Mouse (Mus musculus) embryonic facial prominence, embryonic 13.5 days (tissue): ENCODE data around the gene Dab1. TPM values are rescaled to one million over a fixed set of nuclear protein-coding genes. Genes with fewer than 3 reads are reported as not detected.

Experiments
- ATAC-seq: fragments of 200-750 bp; cut with Nextera tagmentation; 2 replicates; pipeline ENCODE4 v1.8.0; 2017; ENCODE audit warnings: low read depth; ENCODE audit not compliant: insufficient number of reproducible peaks, insufficient read depth, low FRiP score, low TSS enrichment
- H3K27ac ChIP-seq: fragments of 300-500 bp; sonication (generic); 2 replicates; pipeline ENCODE4 v1.5.1; 2015; ENCODE audit warnings: moderate library complexity, mild to moderate bottlenecking, inconsistent platforms
- H3K27me3 ChIP-seq: fragments of 300-500 bp; sonication (generic); 2 replicates; pipeline ENCODE4 v1.6.1; 2015; ENCODE audit warnings: mild to moderate bottlenecking, inconsistent platforms
- H3K36me3 ChIP-seq: fragments of 300-500 bp; sonication (generic); 2 replicates; pipeline ENCODE4 v1.6.1; 2015; ENCODE audit warnings: mild to moderate bottlenecking, inconsistent platforms
- H3K4me1 ChIP-seq: fragments of 300-500 bp; sonication (generic); 2 replicates; pipeline ENCODE4 v1.6.1; 2015; ENCODE audit warnings: inconsistent platforms
- H3K4me2 ChIP-seq: fragments of 300-500 bp; sonication (generic); 2 replicates; pipeline ENCODE4 v1.6.1; 2015; ENCODE audit warnings: moderate library complexity, mild to moderate bottlenecking, inconsistent platforms
- H3K4me3 ChIP-seq: fragments of 300-500 bp; sonication (generic); 2 replicates; pipeline ENCODE4 v1.5.1; 2015; ENCODE audit warnings: mild to moderate bottlenecking, inconsistent platforms
- H3K9ac ChIP-seq: fragments of 300-500 bp; sonication (generic); 2 replicates; pipeline ENCODE4 v1.6.1; 2015; ENCODE audit warnings: mild to moderate bottlenecking, inconsistent platforms
- H3K9me3 ChIP-seq: fragments of 300-500 bp; sonication (generic); 2 replicates; pipeline ENCODE4 v1.6.1; 2016; ENCODE audit warnings: inconsistent platforms
- WGBS: fragments of 180-500 bp; shearing (Covaris S2); methylation state at CpG from one replicate; pipeline ENCODE4 v1.1.7; 2015; ENCODE audit warnings: mixed read lengths; 5-methylcytosine and 5-hydroxymethylcytosine counted together
- polyA plus RNA-seq: library from polyadenylated mRNA; unstranded; fragments of >200 nt; fragmentation: Nextera tagmentation; extraction: Ambion mirVana; gene quantifications from 2 replicates; pipeline ENCODE4 v1.2.1, GENCODE M21; 2015

Gene Dab1
- polyA plus RNA-seq, 1 experiment from 2014 or later, result 17.3 TPM

DNA sequence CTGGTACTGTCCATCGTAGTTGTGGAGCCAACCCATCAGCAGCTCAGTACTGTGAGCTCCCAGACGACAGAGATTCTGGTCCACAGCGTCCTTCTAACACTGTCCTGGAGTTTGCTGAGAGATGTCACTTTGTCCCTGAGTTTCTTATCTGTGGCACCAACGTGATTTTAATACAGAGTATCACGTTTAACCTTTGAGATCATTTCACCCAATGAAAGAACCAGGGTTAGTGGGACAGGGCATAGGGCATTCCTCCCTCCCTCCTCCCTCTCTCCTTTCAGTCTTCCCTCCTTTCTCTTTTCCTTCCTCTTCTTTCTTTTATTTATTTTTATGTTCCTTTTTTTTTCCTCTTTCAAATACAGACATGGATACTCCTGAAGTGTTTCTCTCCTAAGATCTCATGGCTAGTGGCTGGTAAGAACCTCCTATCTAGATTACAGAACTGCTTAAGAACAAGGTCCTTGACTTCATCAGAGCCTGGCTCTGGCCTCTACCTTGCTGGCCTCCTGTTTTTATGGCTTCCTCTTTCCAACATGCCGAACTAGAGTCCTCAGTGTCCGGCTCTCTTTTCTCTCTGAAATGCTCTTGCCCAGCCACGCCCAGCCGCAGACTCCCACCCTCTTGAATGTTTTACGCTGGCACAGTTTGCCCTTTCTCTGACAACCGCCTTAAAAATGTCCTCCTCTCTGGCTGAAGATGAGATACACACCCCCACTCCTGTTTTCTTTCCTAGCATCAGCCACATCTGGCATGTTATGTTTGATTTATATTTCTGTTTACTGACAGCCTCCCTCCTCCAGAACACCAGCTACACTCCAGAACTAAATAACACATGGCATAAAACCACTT, 844.0 kb downstream of the Dab1 start:
- peaks cover 2% of the 10 kb centered on the region; the same call in 1 of the 2 replicates for H3K27me3 ChIP-seq
- H3K9ac ChIP-seq, result no peak overlapping the region
- no peak for ATAC-seq
- no peaks in the 10 kb centered on the region for H3K36me3 ChIP-seq
- H3K9me3 ChIP-seq, result no peaks in the 10 kb centered on the region
- H3K4me1 ChIP-seq, result peaks cover 15% of the 10 kb centered on the region
- WGBS, result 69% methylated on average over 11 of the region's 11 CpGs
- no peak overlapping the region for H3K27ac ChIP-seq
- H3K4me2 ChIP-seq, result no peak overlapping the region
- no peak overlapping the region for H3K4me3 ChIP-seq

DNA sequence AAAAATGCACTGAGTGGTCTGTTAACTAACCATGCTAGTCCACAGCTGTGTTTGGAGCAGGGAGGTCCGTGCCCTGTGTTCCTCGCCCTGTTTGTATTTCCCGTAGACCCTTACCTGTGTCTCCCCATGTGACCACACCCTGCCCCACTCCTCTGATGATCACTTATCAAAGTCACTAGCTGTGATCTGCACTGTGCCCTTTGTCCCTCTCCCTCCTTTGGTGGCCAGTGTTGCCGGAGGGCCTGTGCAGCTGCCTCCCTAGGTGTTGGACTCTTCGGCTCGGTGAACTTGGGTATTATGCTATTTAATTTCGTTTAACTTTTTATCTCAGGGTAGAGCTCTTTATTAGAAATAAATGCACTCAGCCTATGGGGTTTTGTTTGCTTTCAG, 844.6 kb downstream of the Dab1 start:
- Histone ChIP-seq H3K9ac (no peak overlapping the region), H3K27me3 (peaks cover 5% of the 10 kb centered on the region), H3K9me3 (no peaks in the 10 kb centered on the region), H3K4me3 (no peak overlapping the region), H3K27ac (no peak overlapping the region), H3K4me2 (no peak overlapping the region), H3K4me1 (peaks cover 15% of the 10 kb centered on the region), H3K36me3 (no peaks in the 10 kb centered on the region)
- 64% methylated on average over 7 of the region's 7 CpGs for WGBS
- ATAC-seq, result no peak

DNA sequence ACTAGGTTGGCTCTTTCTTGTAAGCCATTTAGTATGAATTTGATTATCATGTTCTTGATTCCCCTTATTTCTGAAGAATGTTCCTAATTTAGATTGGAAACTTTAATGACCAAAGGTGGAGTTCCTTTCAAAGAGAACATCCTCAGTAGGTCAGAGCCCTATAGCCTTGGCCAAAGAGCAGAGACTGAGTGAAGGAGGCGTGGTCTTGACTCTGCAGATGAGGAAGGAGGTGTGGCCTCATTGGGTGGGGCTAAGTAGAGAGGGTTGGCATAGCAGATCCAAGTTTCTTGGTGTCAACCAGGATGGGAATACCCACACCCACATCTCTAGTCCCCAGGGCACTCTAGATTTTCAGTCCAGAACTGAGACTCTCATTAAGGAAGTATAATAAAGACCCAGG, 846.4 kb downstream of the Dab1 start:
- no peaks in the 10 kb centered on the region for H3K9me3 ChIP-seq
- no peak for ATAC-seq
- 87% methylated on average over 1 of the region's 1 CpGs for WGBS

DNA sequence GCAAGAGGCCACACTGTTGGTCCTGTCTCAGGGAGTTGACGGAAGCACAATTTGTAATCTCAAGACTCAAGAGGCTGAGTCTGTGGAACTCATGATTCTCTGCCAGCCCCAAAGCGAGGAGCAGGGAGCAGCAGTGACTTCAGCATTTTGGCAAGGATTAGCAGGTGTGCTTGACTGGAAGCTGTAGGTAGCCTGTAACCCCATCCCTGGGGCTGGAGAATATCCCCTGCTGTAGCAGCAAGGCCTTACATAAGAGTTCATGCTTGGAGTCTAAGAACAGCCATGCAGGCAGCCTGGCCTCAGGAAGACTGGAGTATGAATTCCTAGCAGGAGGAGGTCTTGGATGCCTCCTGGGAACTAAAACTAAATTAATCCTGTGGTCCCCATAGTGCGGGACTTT, 849.5 kb downstream of the Dab1 start:
- H3K27ac ChIP-seq, result no peak overlapping the region
- no peaks in the 10 kb centered on the region for H3K36me3 ChIP-seq
- peaks cover 8% of the 10 kb centered on the region for H3K27me3 ChIP-seq
- H3K4me2 ChIP-seq, result no peak overlapping the region
- no peaks in the 10 kb centered on the region for H3K9me3 ChIP-seq
- ATAC-seq, result no peak
- peaks cover 14% of the 10 kb centered on the region for H3K4me1 ChIP-seq
- 76% methylated on average over 3 of the region's 3 CpGs for WGBS
- H3K4me3 ChIP-seq, result no peak overlapping the region
- H3K9ac ChIP-seq, result no peak overlapping the region

More for the DNA sequence above, 846.4 kb downstream of the Dab1 start:
- no peaks in the 10 kb centered on the region for H3K36me3 ChIP-seq
- no peak overlapping the region for H3K4me3 ChIP-seq
- no peak overlapping the region for H3K4me2 ChIP-seq
- H3K27ac ChIP-seq, result no peak overlapping the region
- peaks cover 8% of the 10 kb centered on the region for H3K27me3 ChIP-seq
- H3K9ac ChIP-seq, result no peak overlapping the region
- H3K4me1 ChIP-seq, result peaks cover 15% of the 10 kb centered on the region

DNA sequence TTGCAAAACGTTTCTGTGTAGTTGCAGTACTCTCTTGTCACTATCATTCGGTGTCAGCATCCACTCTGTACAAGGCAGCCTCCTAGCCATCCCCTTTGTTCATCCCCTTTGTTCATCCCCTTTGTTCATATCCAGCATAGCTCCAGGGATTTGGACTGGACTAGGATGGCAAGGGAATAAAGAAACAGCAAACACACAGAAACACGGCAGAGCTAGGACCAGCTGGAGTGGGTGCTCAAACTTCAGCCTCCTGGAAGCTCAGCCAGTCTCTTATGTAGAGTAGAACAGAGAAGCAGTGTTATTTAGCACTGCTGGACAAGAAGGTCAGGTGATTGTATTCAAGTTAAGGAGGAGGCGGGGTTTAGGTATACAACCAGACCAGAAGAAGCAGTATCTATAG, 853.8 kb downstream of the Dab1 start:
- H3K36me3 ChIP-seq, result no peaks in the 10 kb centered on the region
- no peaks in the 10 kb centered on the region for H3K4me1 ChIP-seq
- H3K4me3 ChIP-seq, result no peak overlapping the region
- H3K9me3 ChIP-seq, result no peaks in the 10 kb centered on the region
- H3K27ac ChIP-seq, result no peak overlapping the region
- H3K4me2 ChIP-seq, result no peak overlapping the region
- no peak overlapping the region for H3K9ac ChIP-seq
- WGBS, result 75% methylated on average over 4 of the region's 4 CpGs
- ATAC-seq, result no peak
- peaks cover 6% of the 10 kb centered on the region for H3K27me3 ChIP-seq

DNA sequence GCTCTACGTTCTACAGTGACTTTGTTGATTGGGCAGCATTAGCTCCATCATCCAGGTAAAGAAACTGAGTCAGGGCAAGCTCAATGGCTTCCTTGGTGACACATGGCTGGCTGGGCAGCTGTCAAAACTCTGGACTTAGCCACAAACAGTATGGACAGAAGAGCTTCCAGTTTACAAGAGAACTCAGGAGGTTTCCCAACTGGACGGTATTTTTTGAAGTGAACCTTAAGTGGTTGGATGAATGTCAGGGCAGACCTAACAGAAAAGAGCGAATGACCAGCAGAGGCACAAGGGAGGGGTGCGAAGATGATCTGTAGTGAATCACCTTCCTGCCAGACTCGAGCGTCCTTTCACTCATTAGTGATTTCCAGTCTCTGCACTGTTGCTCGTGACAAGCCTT, 857.7 kb downstream of the Dab1 start:
- H3K27me3 ChIP-seq, result no peaks in the 10 kb centered on the region
- no peak overlapping the region for H3K4me3 ChIP-seq
- H3K9me3 ChIP-seq, result no peaks in the 10 kb centered on the region
- no peaks in the 10 kb centered on the region for H3K36me3 ChIP-seq
- WGBS, result 89% methylated on average over 7 of the region's 7 CpGs
- ATAC-seq, result no peak
- H3K9ac ChIP-seq, result no peak overlapping the region
- H3K4me2 ChIP-seq, result no peak overlapping the region
- no peaks in the 10 kb centered on the region for H3K4me1 ChIP-seq
- no peak overlapping the region for H3K27ac ChIP-seq

DNA sequence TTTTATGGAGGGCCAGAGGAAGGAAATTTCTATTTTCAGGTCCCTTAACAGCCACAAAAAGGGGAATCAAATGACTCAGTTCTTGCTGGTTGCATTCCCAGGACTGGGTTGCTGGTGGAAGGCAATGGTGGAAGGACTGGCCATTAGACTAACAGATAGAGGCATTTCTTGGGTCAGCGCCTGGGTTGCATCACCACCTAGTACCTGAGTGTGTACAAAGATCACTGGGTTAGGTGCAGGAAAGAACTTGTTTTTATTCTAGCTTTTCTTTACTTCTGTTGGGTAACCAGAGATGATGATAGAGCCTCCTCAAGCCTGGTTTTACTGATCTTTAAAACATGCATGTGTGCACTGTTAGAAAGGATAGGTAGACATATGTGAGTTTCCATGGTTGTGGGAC, 864.8 kb downstream of the Dab1 start:
- no peak overlapping the region for H3K27ac ChIP-seq
- WGBS, result 89% methylated on average over 1 of the region's 1 CpGs
- no peak for ATAC-seq
- no peaks in the 10 kb centered on the region for H3K9me3 ChIP-seq
- H3K27me3 ChIP-seq, result no peaks in the 10 kb centered on the region
- no peak overlapping the region for H3K4me2 ChIP-seq
- H3K9ac ChIP-seq, result no peak overlapping the region
- no peaks in the 10 kb centered on the region for H3K36me3 ChIP-seq
- H3K4me1 ChIP-seq, result no peaks in the 10 kb centered on the region
- H3K4me3 ChIP-seq, result no peak overlapping the region

DNA sequence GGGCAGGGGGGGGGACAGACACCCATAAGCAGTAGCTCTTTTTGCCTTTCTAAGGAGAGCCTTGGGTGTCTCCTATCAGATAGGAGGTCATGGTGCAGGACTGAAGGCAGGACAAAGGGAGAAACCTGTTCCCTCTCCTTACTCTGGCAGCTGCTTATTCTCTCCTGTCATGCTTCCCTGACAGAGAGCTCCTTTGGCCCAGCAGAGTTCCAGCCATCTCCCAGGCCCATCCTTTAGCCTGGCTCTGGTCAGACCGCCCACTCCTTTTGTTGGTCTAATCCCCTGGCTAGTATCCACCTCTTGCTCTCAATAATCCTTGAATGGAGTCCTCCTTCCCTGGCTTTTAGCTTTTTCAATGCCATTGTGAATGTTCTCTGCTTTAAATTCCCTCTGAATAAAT, 878.1 kb downstream of the Dab1 start:
- Histone ChIP-seq H3K27me3 (peaks cover 9% of the 10 kb centered on the region; the same call in 1 of the 2 replicates), H3K4me3 (no peak overlapping the region), H3K36me3 (no peaks in the 10 kb centered on the region), H3K4me2 (no peak overlapping the region), H3K27ac (no peak overlapping the region), H3K9me3 (no peaks in the 10 kb centered on the region), H3K9ac (no peak overlapping the region), H3K4me1 (peaks cover 5% of the 10 kb centered on the region; the same call in 1 of the 2 replicates)
- no peak for ATAC-seq
- WGBS, result 63% methylated on average over 1 of the region's 1 CpGs

DNA sequence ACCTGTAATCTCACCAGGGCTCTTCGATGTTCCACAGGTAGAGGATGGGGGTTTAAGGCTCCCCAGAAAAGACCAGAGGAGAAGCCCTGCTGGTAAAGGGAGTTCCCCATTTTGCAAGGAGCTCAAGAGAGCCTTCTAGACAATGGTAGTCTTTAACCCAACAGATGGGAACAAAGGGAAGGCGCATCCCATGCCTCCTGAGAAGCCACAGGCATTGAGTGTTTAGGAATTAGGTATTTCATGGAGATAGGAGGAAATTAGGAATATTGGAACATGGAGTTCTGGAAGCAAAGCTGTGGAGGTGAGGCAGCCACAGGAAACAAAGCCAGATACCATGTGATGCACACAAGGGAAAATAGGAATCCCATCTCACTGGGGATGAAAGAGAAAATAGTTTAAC, 881.0 kb downstream of the Dab1 start:
- ATAC-seq, result no peak
- H3K4me2 ChIP-seq, result no peak overlapping the region
- no peak overlapping the region for H3K4me3 ChIP-seq
- 83% methylated on average over 2 of the region's 2 CpGs for WGBS
- no peak overlapping the region for H3K9ac ChIP-seq
- H3K9me3 ChIP-seq, result no peaks in the 10 kb centered on the region
- H3K27ac ChIP-seq, result no peak overlapping the region
- H3K36me3 ChIP-seq, result no peaks in the 10 kb centered on the region
- peaks cover 5% of the 10 kb centered on the region; the same call in 1 of the 2 replicates for H3K4me1 ChIP-seq
- H3K27me3 ChIP-seq, result peaks cover 10% of the 10 kb centered on the region; the same call in 1 of the 2 replicates

DNA sequence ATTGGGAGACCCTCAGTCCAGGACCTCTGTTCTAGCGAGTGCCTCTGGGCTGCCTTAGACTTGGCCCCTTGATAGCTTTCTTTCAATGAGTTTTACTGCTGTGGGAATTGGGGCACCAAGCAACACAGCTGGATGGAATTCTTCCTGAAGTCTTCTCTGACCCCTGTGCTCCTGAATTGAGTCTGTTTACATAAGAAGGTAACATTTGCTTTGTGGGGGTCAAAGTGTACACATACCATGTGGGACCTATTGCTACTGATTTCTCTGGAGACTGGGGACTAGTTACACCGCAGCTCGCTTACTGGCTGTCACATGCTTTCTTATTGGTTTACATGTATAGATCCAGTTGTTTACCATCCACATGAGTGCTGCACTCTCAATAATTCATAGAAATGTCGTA, 881.5 kb downstream of the Dab1 start:
- no peaks in the 10 kb centered on the region for H3K36me3 ChIP-seq
- WGBS, result 28% methylated on average over 4 of the region's 4 CpGs
- H3K4me3 ChIP-seq, result no peak overlapping the region
- no peak overlapping the region for H3K9ac ChIP-seq
- no peak for ATAC-seq
- peaks cover 8% of the 10 kb centered on the region; the same call in 1 of the 2 replicates for H3K27me3 ChIP-seq
- H3K4me2 ChIP-seq, result no peak overlapping the region
- H3K27ac ChIP-seq, result no peak overlapping the region
- H3K4me1 ChIP-seq, result peaks cover 5% of the 10 kb centered on the region; the same call in 1 of the 2 replicates
- no peaks in the 10 kb centered on the region for H3K9me3 ChIP-seq

DNA sequence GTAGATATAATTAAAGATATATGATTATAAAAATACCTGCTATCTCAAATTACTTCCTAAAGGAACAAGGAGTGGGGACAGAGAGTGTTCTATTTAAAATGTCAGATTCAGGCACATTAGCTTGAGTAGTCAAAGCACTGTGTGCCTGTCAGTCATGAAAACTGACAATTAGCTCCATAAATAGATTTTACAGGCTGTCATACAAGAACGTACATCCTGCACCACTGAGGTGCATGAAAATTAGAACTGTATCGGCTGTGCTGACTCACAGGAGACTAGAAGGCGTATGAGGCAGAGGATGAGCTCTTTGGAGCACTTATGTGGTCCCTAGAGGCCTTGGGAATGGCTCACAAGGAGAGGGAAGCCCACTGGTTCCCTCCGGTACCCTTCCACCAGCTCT, 882.1 kb downstream of the Dab1 start:
- Histone ChIP-seq H3K4me2 (no peak overlapping the region), H3K27me3 (peaks cover 7% of the 10 kb centered on the region; the same call in 1 of the 2 replicates), H3K27ac (no peak overlapping the region), H3K9ac (no peak overlapping the region), H3K36me3 (no peaks in the 10 kb centered on the region), H3K4me3 (no peak overlapping the region), H3K4me1 (peaks cover 5% of the 10 kb centered on the region; the same call in 1 of the 2 replicates), H3K9me3 (no peaks in the 10 kb centered on the region)
- WGBS, result 44% methylated on average over 4 of the region's 4 CpGs
- no peak for ATAC-seq

DNA sequence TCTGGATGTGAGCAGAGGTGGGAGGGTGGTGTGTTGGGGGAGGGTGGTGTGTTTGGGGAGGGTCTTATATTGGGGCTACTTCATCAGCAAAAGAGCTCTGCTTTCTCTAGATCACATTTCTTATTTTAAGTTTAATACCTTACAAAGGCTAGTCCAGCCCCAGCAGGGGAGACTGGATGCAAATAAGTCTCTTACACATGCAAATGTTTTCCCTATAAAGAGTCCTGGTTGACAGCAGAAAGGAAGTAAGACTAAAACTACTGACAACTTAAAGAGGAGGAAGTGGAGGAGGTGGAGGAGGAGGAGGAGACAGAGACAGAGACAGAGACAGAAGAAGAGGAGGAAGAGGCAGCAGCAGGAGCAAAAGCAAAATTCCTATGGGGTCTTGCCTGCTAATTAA, 885.8 kb downstream of the Dab1 start:
- no peak overlapping the region for H3K4me3 ChIP-seq
- ATAC-seq, result no peak
- no peak overlapping the region for H3K9ac ChIP-seq
- H3K9me3 ChIP-seq, result no peaks in the 10 kb centered on the region
- no peak overlapping the region for H3K4me2 ChIP-seq
- H3K36me3 ChIP-seq, result no peaks in the 10 kb centered on the region
- H3K4me1 ChIP-seq, result peaks cover 5% of the 10 kb centered on the region; the same call in 1 of the 2 replicates
- H3K27ac ChIP-seq, result no peak overlapping the region
- peaks cover 11% of the 10 kb centered on the region; the same call in 1 of the 2 replicates for H3K27me3 ChIP-seq
